In the genomic region with DNA sequence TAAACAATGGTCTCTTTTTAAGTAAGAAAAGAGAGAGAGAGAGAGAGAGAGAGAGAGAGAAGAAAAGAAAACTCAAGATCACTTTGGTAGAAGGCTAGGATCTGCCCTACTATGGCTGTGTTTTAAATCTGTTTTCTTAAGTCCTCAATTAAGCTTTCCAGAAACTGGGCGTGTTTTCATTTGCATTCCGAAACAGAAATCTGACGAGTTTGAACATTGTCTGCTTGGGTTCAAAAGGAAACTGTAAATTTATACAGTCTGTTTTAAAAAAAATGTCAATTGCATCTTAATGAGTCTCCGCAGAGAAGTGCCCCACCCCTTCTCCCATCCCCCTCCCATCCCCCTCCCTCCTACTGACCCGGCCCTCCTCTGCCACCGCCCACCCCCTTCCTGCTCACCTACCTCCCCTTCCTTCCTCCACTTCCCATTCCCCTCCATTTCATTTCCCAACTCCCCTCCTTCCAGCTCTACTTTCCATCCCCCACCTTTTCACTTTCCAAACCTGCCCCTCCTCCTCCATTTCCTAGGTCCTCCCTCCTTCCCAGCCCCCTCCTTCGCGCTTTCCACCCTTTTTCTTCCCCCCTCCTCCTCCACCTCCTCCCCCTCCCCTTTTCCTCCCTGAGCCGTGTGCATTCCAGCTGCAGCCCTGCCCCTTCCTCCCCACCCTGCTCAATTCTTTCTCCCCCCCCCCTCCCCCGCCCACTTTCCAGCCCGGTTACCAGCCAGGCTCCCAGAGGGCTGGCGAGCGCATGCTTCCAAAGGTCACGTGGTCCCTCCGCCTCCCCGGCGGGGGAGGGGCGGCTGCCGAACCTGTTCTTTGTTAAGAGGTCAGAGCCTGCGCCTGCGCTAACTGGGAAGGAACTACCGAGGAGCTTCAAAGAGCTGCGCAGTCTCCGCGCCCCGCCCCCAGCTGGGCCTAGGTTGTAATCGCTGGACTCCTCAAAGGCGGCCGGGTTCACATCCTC, we compare ENCODE assay signal across 7 mouse cellular contexts.
DNase-seq lines count a peak whose midpoint lies in the region; ATAC-seq and TF ChIP-seq lines count a peak whose summit lies in the region.

No protein-coding gene starts in this region.

- H3K9me3 ChIP-seq in embryonic facial prominence, embryonic 11.5 days (replicated peaks; ENCODE audit: control insufficient read depth, low read length): no peaks in the 10 kb centered on the region
- no peaks in the 10 kb centered on the region for H3K9me3 ChIP-seq in limb, embryonic 12.5 days
- H3K9me3 ChIP-seq in midbrain, embryonic 15.5 days: no peaks in the 10 kb centered on the region

- no peak for TF ChIP-seq POLR2A in kidney, adult 2 months (IDR thresholded peaks at IDR 0.05; ENCODE audit: low read depth, low read length)
- TF ChIP-seq POLR2A in spleen, adult 2 months (IDR thresholded peaks at IDR 0.05; ENCODE audit: low read depth, low read length): no peak

- 22% methylated on average over 23 of the region's 29 CpGs for WGBS in embryonic facial prominence, embryonic 11.5 days
- 1% methylated on average over 23 of the region's 29 CpGs for WGBS in kidney, adult 2 months
- 14% methylated on average over 25 of the region's 29 CpGs for WGBS in limb, embryonic 12.5 days
- 22% methylated on average over 28 of the region's 29 CpGs for WGBS in midbrain, embryonic 15.5 days
- WGBS in spleen, adult 2 months: 17% methylated on average over 25 of the region's 29 CpGs

- no peak overlapping the region for H3K9ac ChIP-seq in embryonic facial prominence, embryonic 11.5 days (replicated peaks; ENCODE audit: low read length)
- no peak overlapping the region for H3K9ac ChIP-seq in limb, embryonic 12.5 days (replicated peaks)
- no peak overlapping the region for H3K9ac ChIP-seq in midbrain, embryonic 15.5 days

- H3K27ac ChIP-seq in embryonic facial prominence, embryonic 11.5 days (replicated peaks; ENCODE audit: low read depth, low read length): no peak overlapping the region
- H3K27ac ChIP-seq in kidney, adult 2 months (ENCODE audit: insufficient read depth, low read depth, low read length): peak overlapping the region; percentile 76; the same call in 1 of the 2 replicates
- H3K27ac ChIP-seq in limb, embryonic 12.5 days: peak overlapping the region; percentile 84; the same call in 1 of the 2 replicates
- peak overlapping the region; percentile 75 for H3K27ac ChIP-seq in midbrain, embryonic 15.5 days
- peak overlapping the region; percentile 47; the same call in 1 of the 2 replicates for H3K27ac ChIP-seq in spleen, adult 2 months (ENCODE audit: insufficient read depth, low read length)

- H3K4me3 ChIP-seq in embryonic facial prominence, embryonic 11.5 days (ENCODE audit: low read depth, low read length): no peak overlapping the region
- peak overlapping the region; percentile 66 for H3K4me3 ChIP-seq in kidney, adult 2 months (ENCODE audit: insufficient read depth, low read depth, low read length)
- 0 out of 2 replicates have a peak overlapping the region, but pooled peaks have one; percentile 9 for H3K4me3 ChIP-seq in limb, embryonic 12.5 days (replicated peaks)
- H3K4me3 ChIP-seq in midbrain, embryonic 15.5 days: peak overlapping the region; percentile 20
- peak overlapping the region; percentile 59 for H3K4me3 ChIP-seq in spleen, adult 2 months (ENCODE audit: extremely low read depth, insufficient read depth, insufficient read length)

- H3K27me3 ChIP-seq in embryonic facial prominence, embryonic 11.5 days (ENCODE audit: control insufficient read depth, insufficient read depth, low read length): no peaks in the 10 kb centered on the region
- no peaks in the 10 kb centered on the region for H3K27me3 ChIP-seq in kidney, adult 2 months (replicated peaks; ENCODE audit: control insufficient read depth, insufficient read depth, low read length)
- no peaks in the 10 kb centered on the region for H3K27me3 ChIP-seq in limb, embryonic 12.5 days
- no peaks in the 10 kb centered on the region for H3K27me3 ChIP-seq in midbrain, embryonic 15.5 days (replicated peaks)
- no peaks in the 10 kb centered on the region for H3K27me3 ChIP-seq in spleen, adult 2 months (ENCODE audit: control insufficient read depth, insufficient read depth, low read length)

- H3K36me3 ChIP-seq in embryonic facial prominence, embryonic 11.5 days (replicated peaks; ENCODE audit: control insufficient read depth, insufficient read depth, low read depth, low read length): no peaks in the 10 kb centered on the region
- H3K36me3 ChIP-seq in kidney, adult 2 months (ENCODE audit: control insufficient read depth, insufficient read depth, low read length): no peaks in the 10 kb centered on the region
- H3K36me3 ChIP-seq in limb, embryonic 12.5 days: no peaks in the 10 kb centered on the region
- H3K36me3 ChIP-seq in midbrain, embryonic 15.5 days (replicated peaks): no peaks in the 10 kb centered on the region
- H3K36me3 ChIP-seq in spleen, adult 2 months (ENCODE audit: control insufficient read depth, insufficient read depth, low read length): no peaks in the 10 kb centered on the region

- ATAC-seq in embryonic facial prominence, embryonic 11.5 days (replicated peaks; ENCODE audit: insufficient number of reproducible peaks, low FRiP score, low TSS enrichment, low read depth): peak; percentile 96
- peak; percentile 96 for ATAC-seq in limb, embryonic 12.5 days (ENCODE audit: insufficient number of reproducible peaks, insufficient read depth, low FRiP score, low TSS enrichment, low read depth)
- ATAC-seq in midbrain, embryonic 15.5 days (replicated peaks): peak; percentile 97

- no peak overlapping the region for H3K4me2 ChIP-seq in embryonic facial prominence, embryonic 11.5 days (ENCODE audit: low read depth, low read length)
- H3K4me2 ChIP-seq in limb, embryonic 12.5 days: peak overlapping the region; percentile 34
- peak overlapping the region; percentile 40 for H3K4me2 ChIP-seq in midbrain, embryonic 15.5 days

- DNase-seq in adrenal gland, postnatal 14 days: peak; percentile 97
- peak; percentile 96 for DNase-seq in embryonic facial prominence, embryonic 11.5 days (ENCODE audit: low spot score)
- DNase-seq in heart, adult 18-20 months: peak; percentile 93 to 96
- peak; percentile 97 for DNase-seq in kidney, adult 2 months
- peak; percentile 78 to 91 for DNase-seq in spleen, adult 2 months (ENCODE audit: low read depth in 1 of 2, low spot score in 2 of 2)

- H3K4me1 ChIP-seq in embryonic facial prominence, embryonic 11.5 days (ENCODE audit: control insufficient read depth, insufficient read depth, low read length): no peaks in the 10 kb centered on the region
- 0 out of 2 replicates have a peak, but pooled peaks cover 5% of the 10 kb centered on the region for H3K4me1 ChIP-seq in kidney, adult 2 months (ENCODE audit: control insufficient read depth, insufficient read depth, low read length)
- H3K4me1 ChIP-seq in limb, embryonic 12.5 days (replicated peaks): no peaks in the 10 kb centered on the region
- H3K4me1 ChIP-seq in midbrain, embryonic 15.5 days: peaks cover 3% of the 10 kb centered on the region; the same call in 1 of the 2 replicates
- no peaks in the 10 kb centered on the region for H3K4me1 ChIP-seq in spleen, adult 2 months (ENCODE audit: control insufficient read depth, insufficient read depth, insufficient read length)

- TF ChIP-seq CTCF in kidney, adult 2 months (conservative IDR thresholded peaks at IDR 0.05; ENCODE audit: insufficient read depth, insufficient read length, low read depth, low read length): no peak
- TF ChIP-seq CTCF in spleen, adult 2 months (IDR thresholded peaks at IDR 0.05; ENCODE audit: extremely low read depth, insufficient read depth, insufficient read length, insufficient replicate concordance): no peak
